Mouse (Mus musculus): Measurements from ENCODE around the gene Adamts17. TPM values are rescaled to one million over a fixed set of nuclear protein-coding genes. Genes with fewer than 3 reads are reported as not detected.
A peak's percentile ranks its signal among the peaks of the same experiment; 100 is the strongest.

The Adamts17 gene
- 3.5 and 5.0 TPM in 2 replicates for polyA plus RNA-seq (2015; fragmentation: Nextera tagmentation; extraction: Ambion mirVana)

GRCm38 (mm10) chr7:66839463-66840007, at the start of gene Adamts17:
TSS of gene Adamts17 (plus strand) at chr7:66839735.
- under 1% methylated on average over 30 of the region's 30 CpGs for WGBS

DNA sequence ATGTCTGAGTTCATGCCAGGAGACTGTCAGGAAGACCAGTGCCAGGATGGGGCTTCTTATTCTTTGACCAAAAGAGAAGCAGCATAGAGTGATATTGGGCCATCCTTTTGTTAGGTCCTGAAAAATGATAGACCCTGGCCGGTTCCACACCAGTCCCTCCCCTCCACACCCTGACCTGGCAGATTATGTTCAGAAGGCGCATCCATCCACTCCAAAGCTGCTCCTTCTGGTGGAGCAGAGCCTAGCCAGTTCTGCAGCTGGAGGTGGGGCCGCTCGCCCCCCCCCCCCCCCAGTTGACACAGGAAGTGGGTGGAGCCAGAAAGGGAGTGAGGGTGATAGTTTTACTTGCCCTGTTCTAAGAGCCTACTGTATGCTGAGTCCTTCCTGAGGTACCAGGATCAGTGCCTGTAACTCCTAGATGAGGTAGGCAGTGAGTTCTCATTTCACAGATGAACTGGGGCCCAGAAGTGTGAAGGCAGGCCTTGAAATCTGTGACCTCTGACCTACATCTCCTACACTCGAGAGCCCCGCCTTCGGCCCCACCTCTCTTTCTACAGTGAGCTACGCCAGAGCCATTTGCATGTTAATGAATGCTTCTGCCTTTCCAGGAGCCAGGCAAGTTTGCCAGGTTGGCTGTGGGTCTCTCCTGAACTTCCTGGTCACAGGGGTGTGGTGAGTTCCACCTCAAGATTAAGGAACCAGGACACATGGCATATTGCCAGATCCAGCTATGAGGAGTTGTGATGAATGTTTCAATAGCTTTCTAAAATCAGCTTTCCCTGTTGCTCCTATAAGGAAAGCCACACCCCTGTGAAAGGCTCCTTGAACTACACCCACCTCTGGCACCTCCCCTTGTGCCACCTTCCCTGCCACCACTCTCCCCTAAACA, 49.4 kb upstream of the Adamts17 start:
- H3K9me3 ChIP-seq, result no peaks in the 10 kb centered on the region
- 33% methylated on average over 8 of the region's 8 CpGs for WGBS
- H3K4me3 ChIP-seq, result no peak overlapping the region
- no peak for ATAC-seq (replicated peaks)
- no peak overlapping the region for H3K9ac ChIP-seq (replicated peaks)
- peaks cover 5% of the 10 kb centered on the region; the same call in 1 of the 2 replicates for H3K4me1 ChIP-seq
- no peak overlapping the region for H3K27ac ChIP-seq (replicated peaks)
- no peak overlapping the region for H3K4me2 ChIP-seq (replicated peaks)
- no peaks in the 10 kb centered on the region for H3K27me3 ChIP-seq
- H3K36me3 ChIP-seq, result no peaks in the 10 kb centered on the region

More at GRCm38 (mm10) chr7:66839463-66840007, at the start of gene Adamts17:
- Histone ChIP-seq H3K9me3 (no peaks in the 10 kb centered on the region), H3K4me3 (peak within 1 kb of the TSS; percentile 63), H3K9ac (replicated peaks) (peak within 1 kb of the TSS; percentile 58), H3K27ac (replicated peaks) (peak within 1 kb of the TSS; percentile 35; the same call in 1 of the 2 replicates), H3K4me2 (replicated peaks) (peak within 1 kb of the TSS; percentile 99), H3K4me1 (peaks cover 32% of the 10 kb centered on the region), H3K36me3 (no peaks in the 10 kb centered on the region), H3K27me3 (no peaks in the 10 kb centered on the region; the same call in 1 of the 2 replicates)
- peak; percentile 98 for ATAC-seq (replicated peaks)

DNA sequence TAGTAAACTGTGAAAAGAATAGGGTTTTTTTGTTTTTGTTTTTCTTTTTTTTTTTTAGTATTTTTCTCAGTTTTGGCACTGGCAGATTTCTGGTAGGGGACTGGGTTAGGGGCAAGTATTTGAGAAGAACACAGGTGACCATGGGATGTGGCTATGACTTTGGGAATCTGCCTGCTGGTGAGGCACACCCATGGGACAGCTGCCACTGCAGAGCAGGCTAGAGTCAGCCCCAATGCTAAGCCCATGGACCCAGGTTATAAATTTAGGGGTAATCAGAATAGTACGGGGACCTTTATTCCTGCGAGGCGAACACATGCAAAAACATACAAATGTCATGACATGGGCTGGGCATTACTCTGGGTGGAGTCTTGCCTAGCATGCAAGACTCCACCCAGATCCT, 48.5 kb upstream of the Adamts17 start:
- H3K4me1 ChIP-seq, result peaks cover 3% of the 10 kb centered on the region; the same call in 1 of the 2 replicates
- no peaks in the 10 kb centered on the region for H3K36me3 ChIP-seq
- no peaks in the 10 kb centered on the region for H3K27me3 ChIP-seq
- no peak for ATAC-seq (replicated peaks)
- H3K4me3 ChIP-seq, result no peak overlapping the region
- WGBS, result 98% methylated on average over 3 of the region's 3 CpGs
- H3K27ac ChIP-seq (replicated peaks), result no peak overlapping the region
- no peaks in the 10 kb centered on the region for H3K9me3 ChIP-seq
- no peak overlapping the region for H3K9ac ChIP-seq (replicated peaks)
- no peak overlapping the region for H3K4me2 ChIP-seq (replicated peaks)

GRCm38 (mm10) chr7:66796909-66797308, 42.6 kb upstream of the Adamts17 start:
- Histone ChIP-seq H3K4me1 (0 out of 2 replicates have a peak, but pooled peaks cover 2% of the 10 kb centered on the region), H3K4me2 (replicated peaks) (no peak overlapping the region), H3K9me3 (no peaks in the 10 kb centered on the region), H3K9ac (replicated peaks) (no peak overlapping the region), H3K27ac (replicated peaks) (no peak overlapping the region), H3K27me3 (no peaks in the 10 kb centered on the region), H3K36me3 (no peaks in the 10 kb centered on the region), H3K4me3 (no peak overlapping the region)
- no peak for ATAC-seq (replicated peaks)
- WGBS, result 31% methylated on average over 1 of the region's 1 CpGs

DNA sequence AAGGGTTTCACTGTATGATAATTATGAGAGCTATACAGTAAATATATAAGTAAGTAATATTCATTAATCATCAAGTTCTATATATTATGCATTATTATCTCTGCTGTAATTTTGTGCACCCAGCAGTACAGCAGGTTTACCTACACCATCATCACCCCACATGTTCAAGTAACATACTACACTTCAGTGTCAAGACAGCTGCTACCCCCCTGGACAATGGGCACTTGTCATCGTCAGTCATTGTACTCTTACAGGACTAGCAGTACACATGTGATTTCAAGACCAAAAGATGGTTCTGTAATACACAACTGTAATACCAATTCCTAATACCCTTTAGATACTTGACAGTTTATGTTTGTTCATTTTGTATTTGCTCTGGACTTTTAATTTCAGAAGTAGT, 42.2 kb upstream of the Adamts17 start:
- ATAC-seq (replicated peaks), result no peak
- Histone ChIP-seq H3K9me3 (no peaks in the 10 kb centered on the region), H3K9ac (replicated peaks) (no peak overlapping the region), H3K4me2 (replicated peaks) (no peak overlapping the region), H3K27ac (replicated peaks) (no peak overlapping the region), H3K36me3 (no peaks in the 10 kb centered on the region), H3K27me3 (no peaks in the 10 kb centered on the region), H3K4me3 (no peak overlapping the region), H3K4me1 (peaks cover 5% of the 10 kb centered on the region; the same call in 1 of the 2 replicates)
- WGBS, result 91% methylated on average over 1 of the region's 1 CpGs

DNA sequence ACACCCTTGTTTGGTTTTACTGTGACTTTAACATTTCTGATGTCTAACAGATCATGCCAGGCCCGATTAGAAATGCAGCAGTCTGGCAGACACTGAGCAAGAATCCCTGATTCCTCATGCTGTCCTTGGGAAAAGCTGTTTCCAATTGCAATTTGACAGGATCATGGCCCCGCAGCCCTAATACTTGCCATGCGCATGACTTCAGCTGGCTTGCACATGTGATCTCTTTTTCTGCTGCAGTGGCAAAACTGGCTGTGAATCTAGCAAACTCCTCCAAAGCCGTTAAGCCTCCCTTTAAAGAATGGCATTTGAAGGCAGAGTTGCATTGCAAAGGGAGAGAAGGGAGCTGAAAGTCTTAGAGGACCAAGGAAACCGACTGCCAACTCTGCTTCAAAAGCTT, 40.7 kb upstream of the Adamts17 start:
- H3K9ac ChIP-seq (replicated peaks), result no peak overlapping the region
- no peaks in the 10 kb centered on the region for H3K9me3 ChIP-seq
- ATAC-seq (replicated peaks), result no peak
- H3K27me3 ChIP-seq, result no peaks in the 10 kb centered on the region
- H3K4me2 ChIP-seq (replicated peaks), result no peak overlapping the region
- H3K27ac ChIP-seq (replicated peaks), result no peak overlapping the region
- 56% methylated on average over 5 of the region's 5 CpGs for WGBS
- no peak overlapping the region for H3K4me3 ChIP-seq
- H3K4me1 ChIP-seq, result peaks cover 5% of the 10 kb centered on the region; the same call in 1 of the 2 replicates
- no peaks in the 10 kb centered on the region for H3K36me3 ChIP-seq

GRCm38 (mm10) chr7:66800784-66801183, 38.8 kb upstream of the Adamts17 start:
- WGBS, result 70% methylated on average over 5 of the region's 5 CpGs

DNA sequence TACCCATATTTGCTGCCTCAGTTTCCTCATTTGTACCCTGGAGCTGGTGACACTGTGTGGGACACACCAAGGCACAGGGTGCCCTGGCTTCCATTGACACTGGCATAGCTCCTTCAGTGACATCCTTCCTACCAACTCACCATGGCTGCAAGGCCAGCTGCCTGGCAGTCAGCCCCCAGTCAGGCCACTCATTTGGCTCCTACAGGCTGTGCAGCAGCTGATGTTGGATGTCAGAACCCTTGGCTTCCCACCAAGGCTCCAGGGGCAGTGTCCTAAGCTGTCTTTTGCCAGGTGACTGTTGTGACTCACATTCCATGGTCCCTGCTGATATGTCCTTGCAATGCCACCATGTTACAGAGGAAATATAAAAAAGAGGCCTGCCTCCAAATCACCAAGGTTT, 37.8 kb upstream of the Adamts17 start:
- ATAC-seq (replicated peaks), result no peak
- Histone ChIP-seq H3K27me3 (no peaks in the 10 kb centered on the region), H3K4me3 (no peak overlapping the region), H3K36me3 (no peaks in the 10 kb centered on the region), H3K27ac (replicated peaks) (no peak overlapping the region), H3K4me2 (replicated peaks) (no peak overlapping the region), H3K9me3 (no peaks in the 10 kb centered on the region), H3K9ac (replicated peaks) (no peak overlapping the region), H3K4me1 (peaks cover 4% of the 10 kb centered on the region; the same call in 1 of the 2 replicates)

More at GRCm38 (mm10) chr7:66800784-66801183, 38.8 kb upstream of the Adamts17 start:
- Histone ChIP-seq H3K36me3 (no peaks in the 10 kb centered on the region), H3K27me3 (no peaks in the 10 kb centered on the region), H3K9me3 (no peaks in the 10 kb centered on the region), H3K4me3 (no peak overlapping the region), H3K4me2 (replicated peaks) (no peak overlapping the region), H3K27ac (replicated peaks) (no peak overlapping the region), H3K4me1 (peaks cover 5% of the 10 kb centered on the region; the same call in 1 of the 2 replicates), H3K9ac (replicated peaks) (no peak overlapping the region)
- ATAC-seq (replicated peaks), result no peak

DNA sequence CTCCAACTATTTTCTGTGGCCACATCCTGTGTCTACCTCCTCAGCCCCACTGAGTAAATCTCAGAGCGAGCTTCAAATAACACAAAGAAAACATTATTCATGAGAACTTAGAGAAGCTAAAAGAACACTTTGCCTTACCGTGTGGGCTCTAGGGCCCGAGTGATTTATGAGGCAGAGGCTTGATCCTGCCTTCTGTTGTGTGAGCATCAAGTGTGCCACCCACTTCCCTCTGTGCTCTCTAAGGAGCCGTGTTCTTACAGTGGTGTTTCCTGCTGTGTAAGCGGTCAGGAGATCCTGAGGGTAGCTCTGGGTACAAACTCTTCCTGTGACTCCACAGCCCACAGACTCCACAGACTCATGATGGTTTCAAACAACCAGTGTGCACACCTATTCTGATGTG, 35.7 kb upstream of the Adamts17 start:
- WGBS, result 41% methylated on average over 5 of the region's 5 CpGs
- H3K9me3 ChIP-seq, result no peaks in the 10 kb centered on the region

DNA sequence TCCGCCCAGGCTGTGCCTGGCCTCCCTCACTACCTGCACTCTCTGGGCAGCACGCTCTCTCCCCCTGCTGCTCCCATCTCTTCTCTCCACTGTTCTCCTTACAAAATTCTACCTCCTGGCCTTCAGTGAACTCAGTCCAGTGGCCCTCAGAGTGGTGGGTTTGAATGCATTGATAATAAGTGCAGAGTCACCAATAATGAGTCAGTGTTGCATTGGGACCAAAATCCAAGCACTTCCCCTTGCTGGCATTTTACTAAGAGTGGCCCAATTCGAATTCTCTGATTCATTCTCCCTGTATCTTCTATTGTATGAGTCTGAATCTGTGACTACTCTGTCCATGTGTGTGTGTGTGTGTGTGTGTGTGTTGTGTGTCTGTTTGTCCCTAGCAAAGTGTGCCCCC, 32.7 kb upstream of the Adamts17 start:
- Histone ChIP-seq H3K4me2 (replicated peaks) (no peak overlapping the region), H3K27me3 (no peaks in the 10 kb centered on the region), H3K4me3 (no peak overlapping the region), H3K9ac (replicated peaks) (no peak overlapping the region), H3K27ac (replicated peaks) (no peak overlapping the region), H3K4me1 (peaks cover 4% of the 10 kb centered on the region; the same call in 1 of the 2 replicates), H3K36me3 (no peaks in the 10 kb centered on the region), H3K9me3 (no peaks in the 10 kb centered on the region)
- ATAC-seq (replicated peaks), result no peak
- WGBS, result 72% methylated on average over 3 of the region's 3 CpGs

More for the DNA sequence above, 35.7 kb upstream of the Adamts17 start:
- H3K27ac ChIP-seq (replicated peaks), result no peak overlapping the region
- no peak overlapping the region for H3K4me2 ChIP-seq (replicated peaks)
- H3K27me3 ChIP-seq, result no peaks in the 10 kb centered on the region
- H3K4me3 ChIP-seq, result no peak overlapping the region
- no peaks in the 10 kb centered on the region for H3K36me3 ChIP-seq
- peaks cover 4% of the 10 kb centered on the region; the same call in 1 of the 2 replicates for H3K4me1 ChIP-seq
- ATAC-seq (replicated peaks), result no peak
- no peak overlapping the region for H3K9ac ChIP-seq (replicated peaks)

DNA sequence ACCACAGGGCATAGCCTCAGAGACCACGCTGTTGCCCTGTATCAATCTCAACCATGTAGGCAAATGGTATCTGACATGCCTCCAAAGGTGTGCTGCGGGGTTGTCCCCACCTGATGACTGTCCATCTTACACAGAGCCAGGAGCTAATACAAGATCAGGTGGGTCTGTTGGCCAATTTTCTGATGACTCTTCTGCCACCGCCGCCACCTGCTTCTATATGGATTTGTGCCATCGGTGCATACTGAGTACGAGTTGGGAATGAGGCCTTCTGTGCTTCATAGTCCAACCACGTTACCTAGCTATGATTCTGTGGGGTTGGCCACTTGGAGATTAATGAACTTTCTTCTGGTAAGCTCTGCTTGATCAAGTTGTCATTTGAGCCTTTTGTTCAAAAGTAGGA, 29.1 kb upstream of the Adamts17 start:
- Histone ChIP-seq H3K4me2 (replicated peaks) (no peak overlapping the region), H3K4me1 (no peaks in the 10 kb centered on the region), H3K27ac (replicated peaks) (no peak overlapping the region), H3K9ac (replicated peaks) (no peak overlapping the region), H3K4me3 (no peak overlapping the region), H3K9me3 (no peaks in the 10 kb centered on the region), H3K27me3 (no peaks in the 10 kb centered on the region), H3K36me3 (no peaks in the 10 kb centered on the region)
- 94% methylated on average over 7 of the region's 7 CpGs for WGBS
- ATAC-seq (replicated peaks), result no peak

GRCm38 (mm10) chr7:66811294-66811693, 28.2 kb upstream of the Adamts17 start:
- Histone ChIP-seq H3K27ac (replicated peaks) (no peak overlapping the region), H3K4me2 (replicated peaks) (no peak overlapping the region), H3K9ac (replicated peaks) (no peak overlapping the region), H3K4me3 (no peak overlapping the region), H3K27me3 (no peaks in the 10 kb centered on the region), H3K36me3 (no peaks in the 10 kb centered on the region), H3K4me1 (no peaks in the 10 kb centered on the region), H3K9me3 (no peaks in the 10 kb centered on the region)
- WGBS, result 94% methylated on average over 1 of the region's 1 CpGs
- ATAC-seq (replicated peaks), result no peak

Measured in forebrain, embryonic 15.5 days (tissue).